Mouse (Mus musculus) ovary, postnatal 14 days (tissue): ENCODE results near the gene Cdhr4.

Source experiments
- DNase-seq: peaks from one replicate; pipeline ENCODE4 v3.0.0; 2022; ENCODE audit warnings: low spot score

Cdhr4 gene

DNA sequence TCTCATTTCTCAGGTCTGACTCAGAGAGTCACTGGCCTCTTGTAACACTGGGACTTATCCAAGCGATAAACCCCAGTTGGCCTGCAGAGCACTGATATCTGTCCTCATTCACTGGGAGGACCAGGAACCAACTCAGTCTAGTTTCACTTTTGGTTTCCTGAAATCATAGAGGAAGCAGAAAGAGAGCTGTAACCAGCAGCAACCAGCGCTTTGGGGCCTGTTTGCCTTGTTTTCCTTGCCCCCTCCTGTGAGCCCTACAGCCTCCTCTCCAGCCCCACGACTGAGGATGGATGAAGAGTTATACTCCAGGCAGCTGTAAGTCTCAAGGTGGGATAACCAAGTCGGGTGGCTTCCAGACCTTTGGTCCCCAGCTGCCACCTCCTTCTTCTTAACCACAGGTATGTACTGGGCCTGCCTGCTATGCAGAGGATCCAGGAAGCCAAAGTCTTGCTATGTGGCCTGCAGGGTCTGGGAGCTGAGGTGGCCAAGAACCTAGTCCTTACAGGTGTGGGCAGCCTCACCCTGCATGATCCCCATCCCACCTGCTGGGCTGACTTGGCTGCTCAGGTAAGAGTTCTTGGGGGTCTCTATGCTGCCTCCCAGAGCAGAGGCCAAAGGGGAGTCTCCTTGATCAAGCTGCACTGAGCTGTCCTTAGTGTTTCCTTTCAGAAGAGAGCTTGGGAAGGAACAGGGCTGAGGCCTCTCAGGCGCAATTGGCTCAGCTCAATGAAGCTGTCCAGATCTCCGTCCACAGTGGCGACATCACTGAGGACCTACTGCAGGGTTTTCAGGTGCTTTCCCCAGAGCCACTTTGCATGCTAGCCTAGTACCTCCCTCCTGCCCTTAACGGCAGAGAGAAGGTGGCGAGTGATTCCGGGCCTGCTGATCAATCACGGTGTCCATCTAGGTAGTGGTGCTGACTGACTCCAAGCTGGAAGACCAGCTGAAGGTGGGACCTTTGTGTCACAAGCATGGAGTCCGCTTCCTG lies 16.6 kb upstream of the Cdhr4 start, which contains the start of gene Uba7:
Gene Uba7, plus strand, starts transcription at position 107 of the 988 bp plus-strand sequence.
- no peak for DNase-seq

- DNase-seq, result no peak
Measured at GRCm38 (mm10) chr9:107978815-107979214, 13.5 kb upstream of the Cdhr4 start.

DNA sequence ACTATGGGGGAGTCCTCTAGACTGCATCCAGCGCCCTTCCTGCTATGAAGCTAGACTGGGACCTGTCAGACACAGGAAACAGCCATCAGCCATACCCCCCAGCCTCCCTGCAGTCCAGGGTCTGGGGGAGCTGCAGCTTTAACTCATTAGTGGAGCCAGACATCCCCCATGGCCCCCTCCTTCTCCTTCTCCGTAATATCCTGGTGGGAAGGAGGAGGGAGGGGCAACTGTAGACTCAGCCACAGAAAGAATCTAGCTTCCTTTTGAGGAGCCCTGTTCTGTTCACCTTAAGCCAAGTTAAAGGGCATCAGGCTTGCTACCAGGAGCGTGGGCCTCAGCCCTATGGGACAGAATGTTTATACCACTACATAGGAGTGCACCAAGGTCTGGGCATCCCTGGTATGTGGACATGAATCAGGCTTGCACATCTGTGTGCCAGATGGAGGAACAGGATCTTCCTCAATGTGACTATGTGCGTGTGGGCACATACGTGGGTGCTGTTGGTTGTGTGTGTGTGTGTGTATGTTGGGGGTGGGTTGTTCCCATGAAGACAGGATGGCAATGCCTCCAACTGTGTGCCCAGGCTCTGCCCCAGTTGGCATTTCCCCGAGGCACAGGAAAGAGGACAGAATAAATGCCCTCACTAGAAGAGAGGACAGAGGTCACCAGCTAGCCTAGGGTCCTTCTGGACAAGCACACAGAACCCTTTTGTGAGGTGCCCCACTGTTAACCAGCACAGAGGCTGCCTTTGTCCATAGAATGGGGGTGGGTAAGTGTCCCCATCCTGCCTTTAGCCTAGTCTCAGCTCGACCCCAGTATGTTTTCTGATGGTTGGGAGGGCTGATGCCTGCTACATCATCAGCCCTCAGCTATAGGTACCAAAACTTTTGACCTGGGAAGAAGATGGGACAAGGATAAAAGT lies 10.4 kb upstream of the Cdhr4 start:
- DNase-seq, result no peak

GRCm38 (mm10) chr9:107982681-107983346 lies 9.5 kb upstream of the Cdhr4 start, which contains the start of gene Gm20661:
Gene Gm20661, plus strand, starts transcription at chr9:107983058.
- DNase-seq, result no peak

GRCm38 (mm10) chr9:107983421-107983890 lies 8.8 kb upstream of the Cdhr4 start:
- no peak for DNase-seq

DNA sequence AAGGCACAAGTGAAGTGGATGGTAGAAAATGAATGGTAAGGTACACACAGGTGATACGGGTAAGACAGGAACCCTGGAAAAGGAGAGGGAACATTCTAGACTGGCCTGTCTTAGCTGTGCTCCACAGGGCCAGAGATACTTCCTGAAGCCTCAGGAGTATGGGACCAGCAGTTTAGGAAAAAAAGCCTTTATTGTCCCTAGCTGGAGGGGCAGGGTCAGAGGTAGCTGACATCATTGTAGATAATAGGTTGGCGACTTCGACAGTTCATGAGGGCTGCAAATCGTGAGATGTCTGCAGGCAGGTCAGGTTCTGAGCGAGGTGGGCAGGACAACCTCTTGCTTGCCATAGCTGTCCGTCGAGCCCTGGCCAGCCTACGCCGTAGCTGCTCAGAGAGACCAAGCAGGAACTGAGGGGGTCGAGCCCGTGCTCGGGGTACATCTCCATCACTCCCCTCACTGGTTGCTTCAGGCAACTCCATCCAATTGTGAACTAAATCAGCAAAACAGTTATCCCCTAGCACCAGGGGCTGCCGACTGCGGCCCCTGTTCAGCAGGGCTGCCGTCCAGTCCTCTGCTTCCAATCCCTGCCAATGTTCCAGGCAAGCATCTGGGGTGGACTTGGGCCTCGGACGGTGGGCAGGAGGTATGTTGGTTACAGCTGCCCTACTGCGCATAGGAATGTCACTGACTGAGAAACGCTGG lies 8.1 kb upstream of the Cdhr4 start:
- DNase-seq, result no peak

DNA sequence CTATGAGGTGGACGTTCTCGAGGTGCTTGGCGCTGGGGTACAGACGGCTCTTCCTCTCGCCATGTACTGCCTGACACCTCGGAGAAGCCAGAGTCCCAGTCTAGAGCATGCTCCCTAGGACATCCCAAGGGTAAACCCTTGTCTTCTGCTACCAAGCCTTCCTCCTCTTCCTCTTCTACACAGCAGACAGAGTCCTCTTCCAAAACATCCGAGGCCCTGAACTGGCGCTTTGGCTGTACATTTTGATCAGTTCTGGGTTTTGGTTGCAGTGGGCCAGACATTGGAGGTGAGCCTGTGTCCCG lies 7.6 kb upstream of the Cdhr4 start:
- no peak for DNase-seq

GRCm38 (mm10) chr9:107985131-107986119 lies 6.9 kb upstream of the Cdhr4 start, which contains the start of gene Inka1:
Gene Inka1, minus strand, starts transcription at chr9:107985879.
- peak; percentile 81 for DNase-seq

GRCm38 (mm10) chr9:107986376-107986775 lies 5.9 kb upstream of the Cdhr4 start:
- peak; percentile 72 for DNase-seq

DNA sequence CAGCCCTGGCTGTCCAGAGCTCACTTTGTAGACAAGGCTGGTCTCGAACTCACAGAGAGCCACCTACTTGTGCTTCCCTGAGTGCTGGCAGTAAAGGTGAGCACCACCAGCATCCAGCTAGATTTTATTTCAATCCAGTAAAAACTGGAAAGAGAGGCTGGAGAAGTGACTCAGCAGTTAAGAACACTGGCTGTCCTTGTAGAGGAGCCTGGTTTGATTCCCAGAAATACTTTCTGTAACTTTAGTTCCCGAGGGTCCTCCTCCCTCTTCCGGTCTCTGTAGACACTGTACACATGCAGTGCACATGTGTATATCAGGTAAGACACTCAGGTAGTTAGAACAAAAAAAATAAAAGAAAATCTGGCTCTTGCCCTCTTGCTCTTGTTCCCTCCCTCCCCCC lies 4.3 kb upstream of the Cdhr4 start:
- DNase-seq, result no peak

- no peak for DNase-seq
Measured at GRCm38 (mm10) chr9:107993013-107993412, 716 bp downstream of the Cdhr4 start.

DNA sequence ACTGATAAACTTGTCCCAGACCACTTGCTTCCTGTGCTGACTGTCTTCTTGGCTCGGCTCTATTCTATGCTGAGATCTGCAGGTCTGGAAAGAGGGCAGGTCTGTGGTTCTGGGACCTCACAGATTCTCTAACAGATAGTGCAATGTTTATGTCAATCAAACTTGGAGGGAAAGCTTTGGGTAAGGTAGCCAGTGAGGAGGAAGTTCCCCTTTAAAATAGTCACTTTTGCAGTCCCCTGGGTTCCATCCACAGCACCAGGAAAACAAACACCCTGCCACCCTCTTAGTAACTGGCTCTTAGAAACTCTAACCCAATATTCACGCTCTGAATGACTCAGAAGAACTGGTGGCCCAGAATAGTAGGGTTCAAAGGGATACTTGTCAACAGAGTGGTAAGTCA lies 2.2 kb downstream of the Cdhr4 start:
- DNase-seq, result no peak

GRCm38 (mm10) chr9:107995513-107995912 lies 3.2 kb downstream of the Cdhr4 start:
- DNase-seq, result no peak

- DNase-seq, result no peak
Measured at GRCm38 (mm10) chr9:107996049-107996448, 3.8 kb downstream of the Cdhr4 start, which contains the start of gene Gm20662. Gene Gm20662, plus strand, starts transcription at chr9:107996349.

- peak; percentile 100 for DNase-seq
Measured at GRCm38 (mm10) chr9:108001922-108002770, 9.8 kb downstream of the Cdhr4 start, which contains the start of gene Ip6k1. Gene Ip6k1, plus strand, starts transcription at chr9:108002501.

- DNase-seq, result peak; percentile 42
Measured at GRCm38 (mm10) chr9:108002778-108003530, 10.7 kb downstream of the Cdhr4 start.

DNA sequence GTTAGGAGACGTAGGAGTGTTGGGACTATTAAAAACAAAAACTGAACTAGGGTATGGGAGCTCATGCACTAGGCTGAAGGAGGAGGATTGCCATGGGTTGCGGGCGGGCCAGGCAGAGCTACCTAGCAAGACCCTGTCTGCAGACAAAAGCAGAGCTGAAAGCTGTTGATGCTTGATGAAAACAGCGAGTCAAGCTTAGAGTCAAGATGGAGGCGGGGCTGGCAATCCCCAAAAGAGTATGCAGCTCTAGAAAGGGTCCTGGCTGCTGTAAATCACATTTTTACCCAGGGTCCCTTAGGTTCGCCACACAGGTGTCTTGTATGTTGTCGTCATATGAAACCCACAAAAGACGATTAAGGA lies 11.2 kb downstream of the Cdhr4 start:
- DNase-seq, result no peak

DNA sequence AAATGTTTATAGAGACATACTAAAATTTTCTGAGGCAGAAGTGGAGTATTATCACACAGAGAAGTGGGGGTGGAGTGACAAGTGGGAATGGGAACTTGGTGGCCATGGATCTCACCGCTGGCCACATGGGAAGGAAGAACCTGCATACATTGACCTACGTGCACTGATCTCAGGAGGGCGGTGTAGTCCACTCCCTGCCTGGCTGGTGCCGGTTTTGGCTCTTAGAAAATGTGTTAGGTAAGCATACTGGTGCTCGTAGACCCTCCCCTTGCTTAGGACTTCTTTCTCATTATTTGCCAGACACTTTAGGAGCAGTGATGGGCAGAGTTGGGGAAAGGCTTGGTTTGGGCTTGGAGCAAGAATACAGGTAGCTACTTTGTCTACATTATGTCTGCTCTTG lies 15.7 kb downstream of the Cdhr4 start:
- DNase-seq, result no peak
